Mouse (Mus musculus) E14TG2a.4 (cell line): ENCODE data around the gene Kcnn1.

Experiments
- CTCF ChIP-seq: conservative IDR thresholded peaks from 2 replicates; pipeline ENCODE4 v1.5.1; 2014; ENCODE audit warnings: low read length
- NANOG ChIP-seq: IDR thresholded peaks from 2 replicates; pipeline ENCODE4 v1.6.1; 2014; ENCODE audit warnings: borderline replicate concordance, low read length, mixed read lengths
- POU5F1 ChIP-seq: IDR thresholded peaks from 2 replicates; pipeline ENCODE4 v1.6.1; 2014; ENCODE audit warnings: low read length, borderline replicate concordance

DNA sequence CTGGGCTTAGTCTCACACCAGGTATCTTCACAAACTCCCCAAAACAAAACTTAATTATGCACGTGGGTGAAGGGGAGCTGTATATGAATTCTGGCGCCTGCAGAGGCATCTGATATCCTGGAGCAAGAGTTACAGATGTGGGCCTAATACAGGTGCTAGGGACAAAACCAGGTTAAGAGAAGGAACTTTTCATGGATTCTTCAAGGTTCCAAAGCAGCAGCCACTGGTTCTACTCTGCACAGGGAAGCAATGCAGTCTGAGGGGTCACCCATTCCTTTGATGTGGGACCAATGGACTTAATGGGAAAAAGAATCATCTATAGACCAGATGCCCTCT lies 31.3 kb upstream of the Kcnn1 start:
- TF ChIP-seq CTCF (no peak), POU5F1 (no peak), NANOG (no peak)
